Mouse (Mus musculus): ENCODE measurements around the gene Emc4. TPM values are rescaled to one million over a fixed set of nuclear protein-coding genes. Genes with fewer than 3 reads are reported as not detected.
A peak's percentile ranks its signal among the peaks of the same experiment; 100 is the strongest.

Gene Emc4
- polyA plus RNA-seq, 1 experiment from 2014 or later: 165 TPM

GRCm38 (mm10) chr2:112378973-112379898 is 11.4 kb upstream of the Emc4 start, which contains the start of gene Katnbl1:
Gene Katnbl1, plus strand, starts transcription at chr2:112379211.
- Histone ChIP-seq H3K4me2 (ENCODE audit: low read length) (peak within 1 kb of the TSS; percentile 71), H3K4me3 (ENCODE audit: low read depth, low read length) (peak within 1 kb of the TSS; percentile 93), H3K4me1 (ENCODE audit: control insufficient read depth, insufficient read depth, low read length) (peaks cover 9% of the 10 kb centered on the region), H3K9me3 (replicated peaks; ENCODE audit: control insufficient read depth, low read length) (no peaks in the 10 kb centered on the region), H3K36me3 (ENCODE audit: control insufficient read depth, insufficient read depth, low read length) (no peaks in the 10 kb centered on the region), H3K27me3 (replicated peaks; ENCODE audit: control insufficient read depth, insufficient read depth, low read length) (no peaks in the 10 kb centered on the region), H3K9ac (ENCODE audit: low read length) (peak within 1 kb of the TSS; percentile 98), H3K27ac (ENCODE audit: low read depth, low read length) (peak within 1 kb of the TSS; percentile 78)
- WGBS: under 1% methylated on average over 65 of the region's 72 CpGs
- ATAC-seq (peak; percentile 99), DNase-seq (ENCODE audit: low spot score) (peak; percentile 95)

- Histone ChIP-seq H3K27ac (ENCODE audit: low read depth, low read length) (no peak overlapping the region), H3K4me1 (ENCODE audit: control insufficient read depth, insufficient read depth, low read length) (no peaks in the 10 kb centered on the region), H3K27me3 (replicated peaks; ENCODE audit: control insufficient read depth, insufficient read depth, low read length) (no peaks in the 10 kb centered on the region), H3K4me3 (ENCODE audit: low read depth, low read length) (no peak overlapping the region), H3K9ac (ENCODE audit: low read length) (no peak overlapping the region), H3K36me3 (ENCODE audit: control insufficient read depth, insufficient read depth, low read length) (no peaks in the 10 kb centered on the region), H3K9me3 (replicated peaks; ENCODE audit: control insufficient read depth, low read length) (no peaks in the 10 kb centered on the region), H3K4me2 (ENCODE audit: low read length) (no peak overlapping the region)
- DNase-seq (ENCODE audit: low spot score): no peak
- no peak for ATAC-seq
- WGBS: 71% methylated on average over 5 of the region's 5 CpGs
Measured at GRCm38 (mm10) chr2:112374610-112375009, 6.8 kb upstream of the Emc4 start.

GRCm38 (mm10) chr2:112373141-112373540 is 5.3 kb upstream of the Emc4 start:
- ATAC-seq (no peak), DNase-seq (ENCODE audit: low spot score) (no peak)
- Histone ChIP-seq H3K4me2 (ENCODE audit: low read length) (no peak overlapping the region), H3K27me3 (replicated peaks; ENCODE audit: control insufficient read depth, insufficient read depth, low read length) (no peaks in the 10 kb centered on the region), H3K4me1 (ENCODE audit: control insufficient read depth, insufficient read depth, low read length) (no peaks in the 10 kb centered on the region), H3K9ac (ENCODE audit: low read length) (no peak overlapping the region), H3K36me3 (ENCODE audit: control insufficient read depth, insufficient read depth, low read length) (no peaks in the 10 kb centered on the region), H3K9me3 (replicated peaks; ENCODE audit: control insufficient read depth, low read length) (no peaks in the 10 kb centered on the region), H3K4me3 (ENCODE audit: low read depth, low read length) (no peak overlapping the region), H3K27ac (ENCODE audit: low read depth, low read length) (no peak overlapping the region)
- WGBS: 62% methylated on average over 4 of the region's 4 CpGs

GRCm38 (mm10) chr2:112369941-112370340 is 2.1 kb upstream of the Emc4 start:
- DNase-seq (ENCODE audit: low spot score) (no peak), ATAC-seq (no peak)
- H3K27me3 ChIP-seq (replicated peaks; ENCODE audit: control insufficient read depth, insufficient read depth, low read length): no peaks in the 10 kb centered on the region
- H3K4me3 ChIP-seq (ENCODE audit: low read depth, low read length): no peak overlapping the region
- no peaks in the 10 kb centered on the region for H3K36me3 ChIP-seq (ENCODE audit: control insufficient read depth, insufficient read depth, low read length)
- H3K4me1 ChIP-seq (ENCODE audit: control insufficient read depth, insufficient read depth, low read length): peaks cover 7% of the 10 kb centered on the region
- no peaks in the 10 kb centered on the region for H3K9me3 ChIP-seq (replicated peaks; ENCODE audit: control insufficient read depth, low read length)
- WGBS: 71% methylated on average over 5 of the region's 5 CpGs
- no peak overlapping the region for H3K4me2 ChIP-seq (ENCODE audit: low read length)
- H3K9ac ChIP-seq (ENCODE audit: low read length): no peak overlapping the region
- H3K27ac ChIP-seq (ENCODE audit: low read depth, low read length): no peak overlapping the region

- H3K4me2 ChIP-seq (ENCODE audit: low read length): peak overlapping the region; percentile 92
- H3K27ac ChIP-seq (ENCODE audit: low read depth, low read length): no peak overlapping the region; the same call in 1 of the 2 replicates
- ATAC-seq: peak; percentile 16; the same call in 1 of the 2 replicates
- H3K4me3 ChIP-seq (ENCODE audit: low read depth, low read length): peak overlapping the region; percentile 87
- peaks cover 7% of the 10 kb centered on the region for H3K4me1 ChIP-seq (ENCODE audit: control insufficient read depth, insufficient read depth, low read length)
- 17% methylated on average over 15 of the region's 15 CpGs for WGBS
- H3K27me3 ChIP-seq (replicated peaks; ENCODE audit: control insufficient read depth, insufficient read depth, low read length): no peaks in the 10 kb centered on the region
- H3K9ac ChIP-seq (ENCODE audit: low read length): peak overlapping the region; percentile 78
- H3K36me3 ChIP-seq (ENCODE audit: control insufficient read depth, insufficient read depth, low read length): peaks cover 22% of the 10 kb centered on the region
- no peak for DNase-seq (ENCODE audit: low spot score)
- H3K9me3 ChIP-seq (replicated peaks; ENCODE audit: control insufficient read depth, low read length): no peaks in the 10 kb centered on the region
Measured at GRCm38 (mm10) chr2:112367222-112367621, 605 bp downstream of the Emc4 start.

GRCm38 (mm10) chr2:112360781-112361169 is 7.1 kb downstream of the Emc4 start:
- Histone ChIP-seq H3K4me1 (ENCODE audit: control insufficient read depth, insufficient read depth, low read length) (no peaks in the 10 kb centered on the region), H3K4me3 (ENCODE audit: low read depth, low read length) (no peak overlapping the region), H3K36me3 (ENCODE audit: control insufficient read depth, insufficient read depth, low read length) (peaks cover 81% of the 10 kb centered on the region), H3K9ac (ENCODE audit: low read length) (no peak overlapping the region), H3K9me3 (replicated peaks; ENCODE audit: control insufficient read depth, low read length) (no peaks in the 10 kb centered on the region), H3K4me2 (ENCODE audit: low read length) (no peak overlapping the region), H3K27me3 (replicated peaks; ENCODE audit: control insufficient read depth, insufficient read depth, low read length) (no peaks in the 10 kb centered on the region), H3K27ac (ENCODE audit: low read depth, low read length) (no peak overlapping the region)
- ATAC-seq: no peak
- 96% methylated on average over 2 of the region's 2 CpGs for WGBS
- DNase-seq (ENCODE audit: low spot score): no peak

GRCm38 (mm10) chr2:112360012-112360780 is 7.6 kb downstream of the Emc4 start:
- Histone ChIP-seq H3K27ac (ENCODE audit: low read depth, low read length) (no peak overlapping the region), H3K4me3 (ENCODE audit: low read depth, low read length) (no peak overlapping the region), H3K9me3 (replicated peaks; ENCODE audit: control insufficient read depth, low read length) (no peaks in the 10 kb centered on the region), H3K36me3 (ENCODE audit: control insufficient read depth, insufficient read depth, low read length) (peaks cover 86% of the 10 kb centered on the region), H3K27me3 (replicated peaks; ENCODE audit: control insufficient read depth, insufficient read depth, low read length) (no peaks in the 10 kb centered on the region), H3K4me2 (ENCODE audit: low read length) (no peak overlapping the region), H3K4me1 (ENCODE audit: control insufficient read depth, insufficient read depth, low read length) (no peaks in the 10 kb centered on the region), H3K9ac (ENCODE audit: low read length) (no peak overlapping the region)
- DNase-seq (ENCODE audit: low spot score): no peak
- ATAC-seq: no peak
- WGBS: 93% methylated on average over 12 of the region's 12 CpGs

GRCm38 (mm10) chr2:112359611-112360010 is 8.2 kb downstream of the Emc4 start:
- no peak overlapping the region for H3K27ac ChIP-seq (ENCODE audit: low read depth, low read length)
- H3K4me1 ChIP-seq (ENCODE audit: control insufficient read depth, insufficient read depth, low read length): no peaks in the 10 kb centered on the region
- H3K4me2 ChIP-seq (ENCODE audit: low read length): no peak overlapping the region
- DNase-seq (ENCODE audit: low spot score) (no peak), ATAC-seq (no peak)
- no peaks in the 10 kb centered on the region for H3K9me3 ChIP-seq (replicated peaks; ENCODE audit: control insufficient read depth, low read length)
- H3K4me3 ChIP-seq (ENCODE audit: low read depth, low read length): no peak overlapping the region
- peaks cover 89% of the 10 kb centered on the region for H3K36me3 ChIP-seq (ENCODE audit: control insufficient read depth, insufficient read depth, low read length)
- no peaks in the 10 kb centered on the region for H3K27me3 ChIP-seq (replicated peaks; ENCODE audit: control insufficient read depth, insufficient read depth, low read length)
- 76% methylated on average over 2 of the region's 2 CpGs for WGBS
- H3K9ac ChIP-seq (ENCODE audit: low read length): no peak overlapping the region

All from forebrain, embryonic 14.5 days (tissue).